Mouse (Mus musculus): ENCODE measurements around the gene Hpd. TPM values are rescaled to one million over a fixed set of nuclear protein-coding genes. Genes with fewer than 3 reads are reported as not detected.

Hpd gene
- polyA plus RNA-seq, 2 experiments = not detected

- WGBS = 90% methylated on average over 16 of the region's 16 CpGs
Measured at GRCm38 (mm10) chr5:123195500-123196000, 13.0 kb upstream of the Hpd start.

GRCm38 (mm10) chr5:123194856-123195255, 12.3 kb upstream of the Hpd start:
- WGBS = 89% methylated on average over 6 of the region's 6 CpGs
- no peak for TF ChIP-seq POLR2A (IDR thresholded peaks at IDR 0.05; ENCODE audit: borderline replicate concordance, extremely low read depth, insufficient read depth, insufficient read length)
- no peak overlapping the region for H3K27ac ChIP-seq (replicated peaks; ENCODE audit: low read depth, low read length)
- DNase-seq (ENCODE audit: low spot score) (no peak), ATAC-seq (ENCODE audit: low FRiP score, low read depth) (no peak)
- no peaks in the 10 kb centered on the region for H3K27me3 ChIP-seq (ENCODE audit: control insufficient read depth, insufficient read depth, low read length)
- no peak overlapping the region for H3K9ac ChIP-seq (ENCODE audit: low read depth, low read length, severe bottlenecking)
- H3K4me3 ChIP-seq (replicated peaks; ENCODE audit: low read length) = no peak overlapping the region
- no peaks in the 10 kb centered on the region for H3K4me1 ChIP-seq (ENCODE audit: control insufficient read depth, insufficient read depth, low read length)
- no peak overlapping the region for H3K4me2 ChIP-seq (replicated peaks; ENCODE audit: low read depth, low read length, severe bottlenecking)
- no peaks in the 10 kb centered on the region for H3K36me3 ChIP-seq (ENCODE audit: control insufficient read depth, insufficient read depth, low read length)
- no peaks in the 10 kb centered on the region for H3K9me3 ChIP-seq (ENCODE audit: control insufficient read depth, low read length)

More at GRCm38 (mm10) chr5:123195500-123196000, 13.0 kb upstream of the Hpd start:
- H3K9me3 ChIP-seq (ENCODE audit: control insufficient read depth, low read length) = no peaks in the 10 kb centered on the region
- H3K4me1 ChIP-seq (ENCODE audit: control insufficient read depth, insufficient read depth, low read length) = no peaks in the 10 kb centered on the region
- H3K9ac ChIP-seq (ENCODE audit: low read depth, low read length, severe bottlenecking) = no peak overlapping the region
- no peaks in the 10 kb centered on the region for H3K27me3 ChIP-seq (ENCODE audit: control insufficient read depth, insufficient read depth, low read length)
- ATAC-seq (ENCODE audit: low FRiP score, low read depth) (no peak), DNase-seq (ENCODE audit: low spot score) (no peak)
- H3K36me3 ChIP-seq (ENCODE audit: control insufficient read depth, insufficient read depth, low read length) = no peaks in the 10 kb centered on the region
- TF ChIP-seq POLR2A (IDR thresholded peaks at IDR 0.05; ENCODE audit: borderline replicate concordance, extremely low read depth, insufficient read depth, insufficient read length) = no peak
- no peak overlapping the region for H3K4me2 ChIP-seq (replicated peaks; ENCODE audit: low read depth, low read length, severe bottlenecking)
- no peak overlapping the region for H3K27ac ChIP-seq (replicated peaks; ENCODE audit: low read depth, low read length)
- no peak overlapping the region for H3K4me3 ChIP-seq (replicated peaks; ENCODE audit: low read length)

GRCm38 (mm10) chr5:123193436-123193835, 10.9 kb upstream of the Hpd start:
- no peak for TF ChIP-seq POLR2A (IDR thresholded peaks at IDR 0.05; ENCODE audit: borderline replicate concordance, extremely low read depth, insufficient read depth, insufficient read length)
- Histone ChIP-seq H3K4me1 (ENCODE audit: control insufficient read depth, insufficient read depth, low read length) (no peaks in the 10 kb centered on the region), H3K9ac (ENCODE audit: low read depth, low read length, severe bottlenecking) (no peak overlapping the region), H3K36me3 (ENCODE audit: control insufficient read depth, insufficient read depth, low read length) (no peaks in the 10 kb centered on the region), H3K4me2 (replicated peaks; ENCODE audit: low read depth, low read length, severe bottlenecking) (no peak overlapping the region), H3K4me3 (replicated peaks; ENCODE audit: low read length) (no peak overlapping the region), H3K27ac (replicated peaks; ENCODE audit: low read depth, low read length) (no peak overlapping the region), H3K9me3 (ENCODE audit: control insufficient read depth, low read length) (no peaks in the 10 kb centered on the region), H3K27me3 (ENCODE audit: control insufficient read depth, insufficient read depth, low read length) (no peaks in the 10 kb centered on the region)
- no peak for ATAC-seq (ENCODE audit: low FRiP score, low read depth)
- WGBS = 74% methylated on average over 5 of the region's 5 CpGs
- no peak for DNase-seq (ENCODE audit: low spot score)

- Histone ChIP-seq H3K4me2 (replicated peaks; ENCODE audit: low read depth, low read length, severe bottlenecking) (no peak overlapping the region), H3K36me3 (ENCODE audit: control insufficient read depth, insufficient read depth, low read length) (no peaks in the 10 kb centered on the region), H3K4me3 (replicated peaks; ENCODE audit: low read length) (no peak overlapping the region), H3K4me1 (ENCODE audit: control insufficient read depth, insufficient read depth, low read length) (no peaks in the 10 kb centered on the region), H3K27me3 (ENCODE audit: control insufficient read depth, insufficient read depth, low read length) (no peaks in the 10 kb centered on the region), H3K9me3 (ENCODE audit: control insufficient read depth, low read length) (no peaks in the 10 kb centered on the region), H3K27ac (replicated peaks; ENCODE audit: low read depth, low read length) (no peak overlapping the region), H3K9ac (ENCODE audit: low read depth, low read length, severe bottlenecking) (no peak overlapping the region)
- TF ChIP-seq POLR2A (IDR thresholded peaks at IDR 0.05; ENCODE audit: borderline replicate concordance, extremely low read depth, insufficient read depth, insufficient read length) = no peak
- WGBS = 56% methylated on average over 9 of the region's 9 CpGs
- DNase-seq (ENCODE audit: low spot score) (no peak), ATAC-seq (ENCODE audit: low FRiP score, low read depth) (no peak)
Measured at GRCm38 (mm10) chr5:123192606-123193150, 10.2 kb upstream of the Hpd start.

- H3K9ac ChIP-seq (ENCODE audit: low read depth, low read length, severe bottlenecking) = no peak overlapping the region
- H3K4me1 ChIP-seq (ENCODE audit: control insufficient read depth, insufficient read depth, low read length) = no peaks in the 10 kb centered on the region
- H3K4me3 ChIP-seq (replicated peaks; ENCODE audit: low read length) = no peak overlapping the region
- TF ChIP-seq POLR2A (IDR thresholded peaks at IDR 0.05; ENCODE audit: borderline replicate concordance, extremely low read depth, insufficient read depth, insufficient read length) = no peak
- WGBS = 84% methylated on average over 6 of the region's 6 CpGs
- H3K4me2 ChIP-seq (replicated peaks; ENCODE audit: low read depth, low read length, severe bottlenecking) = no peak overlapping the region
- no peak overlapping the region for H3K27ac ChIP-seq (replicated peaks; ENCODE audit: low read depth, low read length)
- H3K27me3 ChIP-seq (ENCODE audit: control insufficient read depth, insufficient read depth, low read length) = no peaks in the 10 kb centered on the region
- ATAC-seq (ENCODE audit: low FRiP score, low read depth) (no peak), DNase-seq (ENCODE audit: low spot score) (no peak)
- no peaks in the 10 kb centered on the region for H3K36me3 ChIP-seq (ENCODE audit: control insufficient read depth, insufficient read depth, low read length)
- H3K9me3 ChIP-seq (ENCODE audit: control insufficient read depth, low read length) = no peaks in the 10 kb centered on the region
Measured at GRCm38 (mm10) chr5:123191427-123191826, 8.9 kb upstream of the Hpd start.

All from limb, embryonic 14.5 days (tissue).